Mouse (Mus musculus) gastrocnemius, postnatal 25 days (tissue): ENCODE data around the gene Ranbp6. TPM values are rescaled to one million over a fixed set of nuclear protein-coding genes. Genes with fewer than 3 reads are reported as not detected.

Experiments
- DNase-seq: peaks from one replicate; pipeline ENCODE4 v3.0.0; 2022
- long read RNA-seq, 2 experiments: library from polyadenylated mRNA; stranded (forward); transcript quantifications; one replicate each; pipeline ENCODE4 v2.0.0; 2021
- total RNA-seq, 2 experiments: library from RNA; stranded (reverse); gene quantifications; 1 replicate in 1 of 2; 2 replicates in 1 of 2; pipeline ENCODE4 v1.2.3; 2021

The Ranbp6 gene
- total RNA-seq, result 1 to 10 TPM; 8.0 to 8.1 TPM
- long read RNA-seq, experiment 1, full-length matches to known transcripts, result 6 of 6 reads
- long read RNA-seq, experiment 1, partial matches to known transcripts, result 0 of 6 reads
- long read RNA-seq, experiment 1, other reads (novel, unspliced or antisense), result 0 of 6 reads
- long read RNA-seq, experiment 2, full-length matches to known transcripts, result 9 of 9 reads
- long read RNA-seq, experiment 2, partial matches to known transcripts, result 0 of 9 reads
- long read RNA-seq, experiment 2, other reads (novel, unspliced or antisense), result 0 of 9 reads

GRCm38 (mm10) chr19:29812581-29813460 lies at the start of gene Ranbp6:
Gene Ranbp6, minus strand, starts transcription at chr19:29812974.
- peak; percentile 86 for DNase-seq

GRCm38 (mm10) chr19:29860816-29861215 lies 48.0 kb upstream of the Ranbp6 start:
- DNase-seq, result no peak

GRCm38 (mm10) chr19:29857267-29857666 lies 44.5 kb upstream of the Ranbp6 start:
- no peak for DNase-seq

- no peak for DNase-seq
Observed at GRCm38 (mm10) chr19:29853711-29854110, 40.9 kb upstream of the Ranbp6 start.

- DNase-seq, result no peak
Observed at GRCm38 (mm10) chr19:29851036-29851690, 38.4 kb upstream of the Ranbp6 start.

GRCm38 (mm10) chr19:29849924-29850551 lies 37.3 kb upstream of the Ranbp6 start:
- DNase-seq, result no peak

GRCm38 (mm10) chr19:29844036-29844661 lies 31.4 kb upstream of the Ranbp6 start:
- DNase-seq, result no peak

GRCm38 (mm10) chr19:29843641-29844035 lies 30.9 kb upstream of the Ranbp6 start:
- no peak for DNase-seq

- DNase-seq, result no peak
Observed at GRCm38 (mm10) chr19:29842973-29843372, 30.2 kb upstream of the Ranbp6 start.

- peak; percentile 23 for DNase-seq
Observed at GRCm38 (mm10) chr19:29840642-29841041, 27.9 kb upstream of the Ranbp6 start.

GRCm38 (mm10) chr19:29838636-29839135 lies 25.9 kb upstream of the Ranbp6 start:
- DNase-seq, result peak; percentile 31

GRCm38 (mm10) chr19:29838171-29838570 lies 25.4 kb upstream of the Ranbp6 start:
- DNase-seq, result no peak

GRCm38 (mm10) chr19:29835364-29836034 lies 22.7 kb upstream of the Ranbp6 start:
- DNase-seq, result no peak

GRCm38 (mm10) chr19:29830911-29831310 lies 18.1 kb upstream of the Ranbp6 start:
- no peak for DNase-seq

GRCm38 (mm10) chr19:29828558-29828957 lies 15.8 kb upstream of the Ranbp6 start:
- no peak for DNase-seq

GRCm38 (mm10) chr19:29826686-29827085 lies 13.9 kb upstream of the Ranbp6 start:
- no peak for DNase-seq

GRCm38 (mm10) chr19:29825003-29825402 lies 12.2 kb upstream of the Ranbp6 start:
- DNase-seq, result no peak

GRCm38 (mm10) chr19:29824034-29824700 lies 11.4 kb upstream of the Ranbp6 start:
- DNase-seq, result peak; percentile 20

GRCm38 (mm10) chr19:29823456-29824010 lies 10.8 kb upstream of the Ranbp6 start:
- no peak for DNase-seq

GRCm38 (mm10) chr19:29820966-29821365 lies 8.2 kb upstream of the Ranbp6 start:
- DNase-seq, result no peak
